Mouse (Mus musculus) megakaryocyte, embryonic 14.5 days (primary cell): ENCODE measurements around the gene Gm37240.

Experiments
- FLI1 ChIP-seq: IDR thresholded peaks from 2 replicates; pipeline ENCODE4 v1.6.1; 2012; ENCODE audit warnings: low read length, inconsistent platforms, mixed read lengths
- GATA1 ChIP-seq: IDR thresholded peaks from 3 replicates; pipeline ENCODE4 v1.6.1; 2012; ENCODE audit warnings: mixed read lengths, low read length, inconsistent platforms, borderline replicate concordance

GRCm38 (mm10) chr3:84663858-84664257, 1223.5 kb downstream of the Gm37240 start:
- TF ChIP-seq GATA1 = no peak
- TF ChIP-seq FLI1 = no peak
